Mouse (Mus musculus): ENCODE results near the gene Gnptab. TPM values are rescaled to one million over a fixed set of nuclear protein-coding genes. Genes with fewer than 3 reads are reported as not detected.
A peak's percentile ranks its signal among the peaks of the same experiment; 100 is the strongest.

Gene Gnptab
- polyA plus RNA-seq, 1 experiment, result 41.1 TPM

DNA sequence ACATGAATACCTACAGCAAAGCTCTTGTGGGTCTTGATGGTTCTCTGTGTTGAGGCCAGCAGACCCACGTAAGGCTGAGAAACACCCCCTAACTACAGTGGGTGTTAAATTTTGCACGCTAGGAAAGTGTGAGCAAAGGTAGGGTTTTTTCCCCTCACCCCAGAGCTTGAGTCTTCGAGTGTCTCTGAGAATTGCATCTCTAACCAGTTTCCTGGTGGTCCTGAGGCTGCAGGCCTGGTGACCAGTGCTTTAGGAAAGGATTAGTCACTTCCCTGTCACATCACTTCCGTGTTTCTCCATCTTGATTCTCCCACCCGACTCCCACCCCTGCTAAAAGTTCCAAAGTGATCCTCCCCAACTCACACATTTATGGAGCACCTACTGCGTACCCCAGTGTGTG lies 25.3 kb downstream of the Gnptab start:
- Histone ChIP-seq H3K4me1 (ENCODE audit: control insufficient read depth, insufficient read depth, low read length) (no peaks in the 10 kb centered on the region), H3K4me3 (ENCODE audit: insufficient read depth, low read length) (no peak overlapping the region), H3K27ac (ENCODE audit: insufficient read depth, low read length) (no peak overlapping the region)
- TF ChIP-seq POLR2A (IDR thresholded peaks at IDR 0.05; ENCODE audit: extremely low read depth, insufficient read depth, low read length) (no peak), CTCF (IDR thresholded peaks at IDR 0.05; ENCODE audit: extremely low read depth, insufficient read depth, low read length) (no peak)

DNA sequence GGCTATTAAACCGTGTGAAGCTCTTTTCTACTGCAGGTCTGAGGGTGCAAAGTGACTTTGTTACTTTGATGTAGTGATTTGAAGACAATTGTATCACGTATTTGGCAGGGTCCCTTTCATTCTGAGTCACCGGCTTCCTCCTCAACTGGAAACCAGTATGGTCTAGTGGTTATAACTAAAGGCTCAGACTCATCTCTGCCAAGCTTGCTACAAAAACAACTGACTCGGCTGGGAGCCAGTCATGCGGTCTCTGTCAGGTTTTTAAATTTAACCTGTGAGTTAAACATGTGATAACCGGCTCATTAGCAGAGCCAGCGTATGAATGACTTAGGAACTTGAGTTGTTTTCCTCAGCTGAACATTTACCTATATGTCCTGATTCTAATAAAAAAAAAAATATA lies 26.9 kb downstream of the Gnptab start:
- TF ChIP-seq CTCF (IDR thresholded peaks at IDR 0.05; ENCODE audit: extremely low read depth, insufficient read depth, low read length), result no peak
- TF ChIP-seq POLR2A (IDR thresholded peaks at IDR 0.05; ENCODE audit: extremely low read depth, insufficient read depth, low read length), result no peak
- Histone ChIP-seq H3K27ac (ENCODE audit: insufficient read depth, low read length) (no peak overlapping the region), H3K4me3 (ENCODE audit: insufficient read depth, low read length) (no peak overlapping the region), H3K4me1 (ENCODE audit: control insufficient read depth, insufficient read depth, low read length) (no peaks in the 10 kb centered on the region)

DNA sequence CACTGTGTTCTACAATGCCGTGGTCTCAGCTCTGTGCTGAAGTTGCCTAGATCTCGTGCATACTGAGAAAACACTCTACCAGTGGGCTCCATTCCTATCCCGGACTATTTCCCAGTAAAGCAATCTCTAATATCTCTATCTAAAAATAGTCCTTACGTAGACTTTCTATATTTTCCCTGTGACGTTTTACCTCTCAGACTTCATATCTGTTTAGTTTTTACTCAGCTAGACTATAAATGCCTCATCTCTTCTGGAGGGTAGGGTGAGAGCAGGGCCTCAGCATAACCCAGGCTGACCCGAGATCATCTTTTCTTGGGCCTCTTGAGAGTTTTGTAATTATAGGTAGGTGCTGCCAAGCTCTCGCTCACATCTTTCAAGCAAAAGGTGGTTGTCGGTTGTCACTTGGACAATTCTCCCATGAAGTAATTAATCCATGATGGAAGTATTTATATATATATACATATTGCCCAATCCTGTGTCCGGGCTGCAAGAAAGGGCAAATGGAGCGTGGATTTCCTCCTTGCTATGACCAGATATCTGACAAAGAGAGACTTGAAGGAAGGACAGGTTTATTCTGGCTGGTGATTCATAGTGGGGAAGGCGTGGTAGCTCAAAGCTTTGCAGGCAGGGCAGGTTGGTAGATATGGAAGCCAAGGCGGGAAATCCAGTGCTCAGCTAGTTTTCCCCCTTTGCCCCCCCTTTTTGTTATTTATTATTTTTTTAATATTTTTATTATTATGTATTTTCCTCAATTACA lies 29.1 kb downstream of the Gnptab start:
- TF ChIP-seq POLR2A (IDR thresholded peaks at IDR 0.05; ENCODE audit: extremely low read depth, insufficient read depth, low read length) (no peak), CTCF (IDR thresholded peaks at IDR 0.05; ENCODE audit: extremely low read depth, insufficient read depth, low read length) (no peak)
- no peak overlapping the region for H3K4me3 ChIP-seq (ENCODE audit: insufficient read depth, low read length)
- no peaks in the 10 kb centered on the region for H3K4me1 ChIP-seq (ENCODE audit: control insufficient read depth, insufficient read depth, low read length)
- H3K27ac ChIP-seq (ENCODE audit: insufficient read depth, low read length), result no peak overlapping the region

DNA sequence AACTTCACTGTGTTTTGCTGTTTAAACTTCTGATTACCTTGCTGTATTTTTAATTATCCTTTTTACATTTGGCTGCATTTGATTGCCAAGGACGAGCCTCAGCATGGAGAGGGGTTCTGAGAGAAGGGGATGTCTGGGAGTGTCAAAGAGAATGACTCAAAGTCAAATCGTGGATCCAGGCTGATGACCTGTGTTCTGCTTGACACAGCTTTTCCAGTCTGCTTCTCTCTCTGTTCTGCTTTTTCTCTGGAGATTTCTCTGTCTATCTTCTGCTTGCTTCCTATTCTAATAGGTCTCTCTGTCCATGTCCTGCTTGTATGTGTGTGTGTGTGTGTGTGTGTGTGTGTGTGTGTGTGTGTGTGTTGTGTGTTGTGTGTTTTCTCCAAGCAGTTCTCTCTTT lies 30.8 kb downstream of the Gnptab start:
- TF ChIP-seq POLR2A (IDR thresholded peaks at IDR 0.05; ENCODE audit: extremely low read depth, insufficient read depth, low read length), result no peak
- no peak for TF ChIP-seq CTCF (IDR thresholded peaks at IDR 0.05; ENCODE audit: extremely low read depth, insufficient read depth, low read length)
- no peaks in the 10 kb centered on the region for H3K4me1 ChIP-seq (ENCODE audit: control insufficient read depth, insufficient read depth, low read length)
- H3K27ac ChIP-seq (ENCODE audit: insufficient read depth, low read length), result no peak overlapping the region
- no peak overlapping the region for H3K4me3 ChIP-seq (ENCODE audit: insufficient read depth, low read length)

DNA sequence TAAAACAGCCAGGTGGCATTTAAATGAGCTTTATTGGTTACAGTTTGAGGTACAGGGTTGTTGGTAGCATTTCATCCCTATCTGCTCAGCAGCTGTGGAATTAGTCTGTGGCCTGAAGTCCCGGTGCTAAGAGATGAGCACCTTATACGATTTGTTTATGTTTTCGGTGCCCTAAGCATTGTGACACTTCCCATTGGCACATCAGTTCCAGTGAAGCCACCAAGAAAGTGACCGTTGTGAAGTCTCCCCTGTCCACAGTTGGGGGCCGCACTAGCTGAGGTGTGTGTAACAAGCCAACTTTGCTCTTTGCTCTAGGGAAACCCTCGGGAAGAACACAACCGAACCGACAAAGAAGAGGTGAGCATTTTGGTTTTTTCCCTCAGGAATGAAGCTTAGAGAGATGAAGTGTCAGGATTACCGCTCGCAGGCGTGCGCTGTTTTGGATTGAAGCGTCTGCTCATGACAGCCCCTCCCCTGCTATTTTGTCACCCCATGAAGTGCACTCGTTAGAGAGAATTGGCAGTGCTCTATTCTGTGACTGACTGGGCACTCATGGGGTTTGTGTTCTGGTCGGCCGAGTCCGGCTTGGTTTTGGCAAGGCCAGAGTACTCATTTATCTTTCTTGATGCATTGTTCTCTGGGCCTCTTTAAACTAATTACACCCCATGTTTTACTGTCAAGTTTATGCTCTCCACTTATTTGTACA lies 33.5 kb downstream of the Gnptab start:
- no peak for TF ChIP-seq CTCF (IDR thresholded peaks at IDR 0.05; ENCODE audit: extremely low read depth, insufficient read depth, low read length)
- TF ChIP-seq POLR2A (IDR thresholded peaks at IDR 0.05; ENCODE audit: extremely low read depth, insufficient read depth, low read length), result no peak
- H3K4me3 ChIP-seq (ENCODE audit: insufficient read depth, low read length), result no peak overlapping the region
- H3K4me1 ChIP-seq (ENCODE audit: control insufficient read depth, insufficient read depth, low read length), result no peaks in the 10 kb centered on the region
- no peak overlapping the region for H3K27ac ChIP-seq (ENCODE audit: insufficient read depth, low read length)

DNA sequence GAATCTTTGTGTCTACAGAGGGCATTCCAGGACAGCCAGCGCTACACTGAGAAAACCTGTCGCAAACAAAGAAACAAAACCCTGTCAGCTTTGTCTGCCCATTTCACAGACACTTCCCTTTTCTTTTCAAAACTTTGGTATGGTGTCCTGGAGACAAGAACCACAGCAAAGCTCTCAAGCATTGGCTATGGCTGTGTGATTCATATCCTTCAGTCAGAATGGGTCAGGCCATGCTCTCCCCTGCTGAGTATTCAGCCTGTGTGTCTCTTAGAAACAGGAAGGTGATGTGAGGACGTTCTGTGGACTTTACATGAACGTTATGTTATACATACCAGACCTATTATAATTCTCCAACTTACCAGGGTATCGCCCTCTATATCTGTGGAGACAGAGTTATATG lies 38.8 kb downstream of the Gnptab start:
- no peak overlapping the region for H3K4me3 ChIP-seq (ENCODE audit: insufficient read depth, low read length)
- H3K27ac ChIP-seq (ENCODE audit: insufficient read depth, low read length), result no peak overlapping the region
- no peaks in the 10 kb centered on the region for H3K4me1 ChIP-seq (ENCODE audit: control insufficient read depth, insufficient read depth, low read length)
- TF ChIP-seq CTCF (IDR thresholded peaks at IDR 0.05; ENCODE audit: extremely low read depth, insufficient read depth, low read length), result no peak
- TF ChIP-seq POLR2A (IDR thresholded peaks at IDR 0.05; ENCODE audit: extremely low read depth, insufficient read depth, low read length), result no peak

DNA sequence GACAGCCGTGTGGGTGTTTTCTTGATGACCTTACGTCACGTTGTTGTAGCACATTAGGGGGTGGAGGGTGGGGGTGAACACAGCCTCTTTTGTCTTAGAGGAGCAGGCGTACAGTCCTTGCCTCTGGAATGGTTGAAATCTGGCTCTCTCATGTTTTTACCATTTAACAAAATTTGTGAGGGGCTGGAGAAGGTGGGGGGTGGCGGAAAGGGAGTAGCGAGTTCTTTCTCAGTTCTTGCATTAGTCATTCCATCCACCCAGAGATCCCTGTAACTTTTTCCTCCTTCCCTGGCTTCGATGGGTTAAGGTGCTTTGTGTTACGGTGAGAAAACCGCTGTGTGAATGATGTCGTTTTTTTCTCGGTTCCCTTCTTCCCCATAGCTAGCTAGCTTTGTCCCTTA lies 41.2 kb downstream of the Gnptab start:
- no peaks in the 10 kb centered on the region for H3K4me1 ChIP-seq (ENCODE audit: control insufficient read depth, insufficient read depth, low read length)
- TF ChIP-seq POLR2A (IDR thresholded peaks at IDR 0.05; ENCODE audit: extremely low read depth, insufficient read depth, low read length), result no peak
- H3K4me3 ChIP-seq (ENCODE audit: insufficient read depth, low read length), result no peak overlapping the region
- no peak overlapping the region for H3K27ac ChIP-seq (ENCODE audit: insufficient read depth, low read length)

DNA sequence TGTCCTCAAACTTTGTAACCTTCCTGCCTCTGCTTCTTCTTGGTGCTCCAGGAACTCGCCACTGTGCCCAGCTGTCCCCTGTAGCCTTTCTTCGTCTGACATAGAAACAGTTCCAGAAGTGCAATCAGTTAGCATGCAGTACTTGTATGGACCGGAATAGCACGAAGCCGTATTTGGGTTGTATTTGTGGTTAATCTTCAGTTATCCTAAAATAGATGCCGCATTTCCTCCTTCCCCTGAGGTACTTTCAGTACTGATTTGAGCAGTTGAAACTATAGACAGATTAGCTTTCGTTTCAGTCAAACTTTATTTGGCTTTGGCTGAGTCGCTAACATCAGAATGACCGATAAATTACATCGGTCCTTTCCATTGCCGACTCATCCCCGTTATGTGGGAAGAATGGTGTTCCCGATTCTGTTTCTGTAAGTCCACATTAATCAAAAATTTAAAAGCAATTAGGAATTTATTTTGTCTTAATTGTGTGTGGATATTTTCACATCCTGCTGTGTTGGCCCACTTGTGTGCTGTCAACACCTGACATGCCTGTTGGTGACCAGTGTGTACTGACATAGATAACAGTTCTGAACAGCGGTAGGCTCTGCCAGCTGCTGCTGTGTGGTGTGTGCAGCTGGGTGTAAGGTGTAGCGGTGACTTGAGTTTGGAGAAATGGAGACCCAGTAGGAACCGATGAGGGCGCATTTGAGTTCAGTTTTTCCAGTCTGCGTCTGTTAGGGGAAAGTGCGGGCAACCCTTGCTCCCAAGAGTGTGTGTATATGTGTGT lies 41.9 kb downstream of the Gnptab start:
- Histone ChIP-seq H3K4me3 (ENCODE audit: insufficient read depth, low read length) (no peak overlapping the region), H3K27ac (ENCODE audit: insufficient read depth, low read length) (peak overlapping the region; percentile 29; the same call in 1 of the 2 replicates), H3K4me1 (ENCODE audit: control insufficient read depth, insufficient read depth, low read length) (no peaks in the 10 kb centered on the region)
- TF ChIP-seq CTCF (IDR thresholded peaks at IDR 0.05; ENCODE audit: extremely low read depth, insufficient read depth, low read length) (no peak), POLR2A (IDR thresholded peaks at IDR 0.05; ENCODE audit: extremely low read depth, insufficient read depth, low read length) (no peak)

DNA sequence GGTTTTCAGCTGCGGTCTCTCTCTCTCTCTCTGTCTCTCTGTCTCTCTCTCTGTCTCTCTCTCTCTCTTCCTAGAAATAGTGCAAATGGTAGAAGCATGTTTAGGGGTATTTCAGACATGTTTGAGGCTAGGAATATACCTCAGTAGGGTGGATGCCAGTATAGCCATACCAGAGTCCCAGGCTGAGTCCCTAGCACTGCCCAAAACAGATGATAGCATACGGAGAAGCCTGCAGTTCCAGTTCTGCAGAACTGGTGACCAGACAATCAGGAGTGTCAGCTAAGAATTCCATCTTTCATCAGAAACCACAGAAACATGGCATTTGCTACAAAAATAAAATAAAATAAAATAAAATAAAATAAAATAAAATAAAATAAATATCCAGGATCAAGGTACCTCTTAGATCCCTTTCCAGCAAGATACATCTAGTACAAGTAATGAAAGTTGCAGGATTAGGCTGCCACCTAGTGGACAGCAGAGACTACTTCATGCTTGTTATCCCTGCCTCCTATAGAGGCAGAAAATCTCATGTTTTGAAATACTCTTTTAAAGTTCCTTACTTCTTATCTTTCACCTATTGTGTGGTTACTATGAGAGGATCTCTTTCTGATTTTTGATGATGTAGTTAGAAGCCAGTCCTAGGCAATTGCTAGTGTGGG lies 47.4 kb downstream of the Gnptab start:
- TF ChIP-seq POLR2A (IDR thresholded peaks at IDR 0.05; ENCODE audit: extremely low read depth, insufficient read depth, low read length) (no peak), CTCF (IDR thresholded peaks at IDR 0.05; ENCODE audit: extremely low read depth, insufficient read depth, low read length) (peak; percentile 56; the same call in 1 of the 2 replicates)
- Histone ChIP-seq H3K4me3 (ENCODE audit: insufficient read depth, low read length) (no peak overlapping the region), H3K27ac (ENCODE audit: insufficient read depth, low read length) (no peak overlapping the region), H3K4me1 (ENCODE audit: control insufficient read depth, insufficient read depth, low read length) (no peaks in the 10 kb centered on the region)

Measured in cortical plate, adult 2 months (tissue).